Mouse (Mus musculus): ENCODE measurements at regions not wholly inside any gene's neighbourhood (a gene's known extent, or its start where the extent isn't known, plus 50 kb on each side); places are given as distances from the start of the nearest gene placed in this dataset.

DNA sequence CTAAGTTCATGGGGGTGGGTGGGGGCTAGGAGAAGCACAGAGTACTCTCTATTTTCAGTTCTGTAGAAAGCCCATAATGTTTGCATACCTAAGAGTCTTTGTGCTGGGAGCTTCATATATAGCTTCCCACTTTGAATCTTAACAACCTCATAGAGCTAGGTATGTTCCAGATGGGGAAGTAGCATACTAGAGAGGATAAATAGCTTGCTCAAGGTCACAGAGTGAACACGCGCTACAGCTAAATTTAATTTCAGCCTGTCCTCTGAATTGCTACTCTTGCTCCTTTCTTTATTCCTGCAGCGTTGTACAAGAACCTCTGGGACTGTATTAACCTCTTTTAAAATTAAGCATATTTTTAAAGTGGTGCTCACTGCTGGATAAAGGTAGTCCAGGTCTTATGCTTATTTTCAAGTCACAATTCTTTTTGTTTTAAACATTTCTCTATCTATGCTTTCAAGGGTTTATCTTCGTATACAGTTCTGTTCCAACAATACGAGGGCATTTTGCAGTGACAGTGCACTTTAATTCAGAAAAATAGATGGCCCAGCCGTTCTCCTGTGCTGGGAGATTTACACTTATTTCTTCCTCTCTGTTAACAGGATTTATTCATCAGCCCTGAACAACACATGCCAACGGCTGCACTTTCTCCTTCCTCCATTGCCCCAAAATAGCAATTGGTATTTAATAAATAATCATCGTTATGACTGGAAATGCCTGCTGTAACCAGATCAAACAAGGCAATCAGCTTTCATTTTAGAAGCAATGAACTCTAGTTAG is 350.7 kb downstream of the Stim2 start:
- H3K9me3 ChIP-seq (ENCODE audit: control insufficient read depth, insufficient read depth, low read depth, low read length) = no peaks in the 10 kb centered on the region
- no peak overlapping the region for H3K4me3 ChIP-seq (ENCODE audit: insufficient read depth in 1 of 2, low read depth in 1 of 2, low read length in 2 of 2, poor library complexity in 1 of 2, severe bottlenecking in 1 of 2)
- H3K36me3 ChIP-seq (ENCODE audit: control insufficient read depth, insufficient read depth, low read length, poor library complexity, severe bottlenecking) = no peaks in the 10 kb centered on the region
- no peak for TF ChIP-seq ZC3H11A (IDR thresholded peaks at IDR 0.05; ENCODE audit: borderline replicate concordance, low read depth, low read length)
- TF ChIP-seq CHD2 (IDR thresholded peaks at IDR 0.05; ENCODE audit: low read depth, low read length) = no peak
- TF ChIP-seq HCFC1 (IDR thresholded peaks at IDR 0.05; ENCODE audit: borderline replicate concordance, insufficient read depth, low read length) = no peak
- no peak for TF ChIP-seq MAFK (IDR thresholded peaks at IDR 0.05; ENCODE audit: insufficient read depth, low read depth, low read length)
- DNase-seq (ENCODE audit: low read depth, low spot score) = no peak
- H3K27ac ChIP-seq (ENCODE audit: insufficient read depth, low read depth, low read length, poor library complexity, severe bottlenecking) = no peak overlapping the region
- no peak overlapping the region for H3K9ac ChIP-seq (ENCODE audit: insufficient read depth, low read depth, low read length, poor library complexity, severe bottlenecking)
- no peaks in the 10 kb centered on the region for H3K4me1 ChIP-seq (ENCODE audit: control insufficient read depth in 2 of 2, insufficient read depth in 2 of 2, low read length in 2 of 2, poor library complexity in 1 of 2)
- in situ Hi-C loops (cut with MboI; ENCODE audit: low sequenced_read_pairs in 2 of 2, unreplicated experiment in 2 of 2) = no loop called here

GRCm38 (mm10) chr5:54349775-54350332 is 351.6 kb downstream of the Stim2 start:
- Histone ChIP-seq H3K27ac (ENCODE audit: insufficient read depth, low read depth, low read length, poor library complexity, severe bottlenecking) (no peak overlapping the region), H3K36me3 (ENCODE audit: control insufficient read depth, insufficient read depth, low read length, poor library complexity, severe bottlenecking) (no peaks in the 10 kb centered on the region), H3K4me1 (ENCODE audit: control insufficient read depth in 2 of 2, insufficient read depth in 2 of 2, low read length in 2 of 2, poor library complexity in 1 of 2) (no peaks in the 10 kb centered on the region), H3K4me3 (ENCODE audit: insufficient read depth in 1 of 2, low read depth in 1 of 2, low read length in 2 of 2, poor library complexity in 1 of 2, severe bottlenecking in 1 of 2) (no peak overlapping the region), H3K9me3 (ENCODE audit: control insufficient read depth, insufficient read depth, low read depth, low read length) (no peaks in the 10 kb centered on the region), H3K9ac (ENCODE audit: insufficient read depth, low read depth, low read length, poor library complexity, severe bottlenecking) (no peak overlapping the region)
- in situ Hi-C loops (cut with MboI; ENCODE audit: low sequenced_read_pairs in 2 of 2, unreplicated experiment in 2 of 2) = no loop called here
- no peak for TF ChIP-seq ZC3H11A (IDR thresholded peaks at IDR 0.05; ENCODE audit: borderline replicate concordance, low read depth, low read length)
- no peak for TF ChIP-seq MAFK (IDR thresholded peaks at IDR 0.05; ENCODE audit: insufficient read depth, low read depth, low read length)
- no peak for TF ChIP-seq HCFC1 (IDR thresholded peaks at IDR 0.05; ENCODE audit: borderline replicate concordance, insufficient read depth, low read length)
- TF ChIP-seq ZNF384 (IDR thresholded peaks at IDR 0.05; ENCODE audit: low read depth, low read length) = no peak
- TF ChIP-seq CHD2 (IDR thresholded peaks at IDR 0.05; ENCODE audit: low read depth, low read length) = no peak
- DNase-seq (ENCODE audit: low read depth, low spot score) = no peak

DNA sequence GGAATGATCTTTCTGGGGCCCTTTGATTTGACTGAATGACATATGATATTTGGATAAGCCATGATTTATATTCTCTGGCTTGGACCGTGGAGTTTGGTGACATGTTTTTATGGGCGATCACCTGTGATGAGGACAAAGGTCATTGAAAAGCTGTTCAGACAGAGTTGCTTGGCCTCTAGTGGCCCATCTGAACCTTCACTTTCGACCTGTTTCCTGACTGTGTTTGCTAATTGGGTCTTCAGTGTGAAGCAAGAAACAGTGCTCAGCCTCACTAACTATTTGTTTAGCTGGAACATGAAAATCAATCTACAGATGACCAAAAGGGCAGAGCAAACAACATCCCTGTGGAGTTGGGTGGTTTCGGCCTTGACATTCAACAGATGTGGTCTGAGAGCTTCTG is 357.8 kb downstream of the Stim2 start:
- Histone ChIP-seq H3K4me1 (ENCODE audit: control insufficient read depth in 2 of 2, insufficient read depth in 2 of 2, low read length in 2 of 2, poor library complexity in 1 of 2) (no peaks in the 10 kb centered on the region), H3K36me3 (ENCODE audit: control insufficient read depth, insufficient read depth, low read length, poor library complexity, severe bottlenecking) (no peaks in the 10 kb centered on the region), H3K27ac (ENCODE audit: insufficient read depth, low read depth, low read length, poor library complexity, severe bottlenecking) (no peak overlapping the region), H3K9ac (ENCODE audit: insufficient read depth, low read depth, low read length, poor library complexity, severe bottlenecking) (no peak overlapping the region), H3K4me3 (ENCODE audit: insufficient read depth in 1 of 2, low read depth in 1 of 2, low read length in 2 of 2, poor library complexity in 1 of 2, severe bottlenecking in 1 of 2) (no peak overlapping the region), H3K9me3 (ENCODE audit: control insufficient read depth, insufficient read depth, low read depth, low read length) (no peaks in the 10 kb centered on the region)
- TF ChIP-seq HCFC1 (IDR thresholded peaks at IDR 0.05; ENCODE audit: borderline replicate concordance, insufficient read depth, low read length) (no peak), MAFK (IDR thresholded peaks at IDR 0.05; ENCODE audit: insufficient read depth, low read depth, low read length) (no peak), ZC3H11A (IDR thresholded peaks at IDR 0.05; ENCODE audit: borderline replicate concordance, low read depth, low read length) (no peak)
- in situ Hi-C loops (cut with MboI; ENCODE audit: low sequenced_read_pairs in 2 of 2, unreplicated experiment in 2 of 2) = no loop called here
- no peak for DNase-seq (ENCODE audit: low read depth, low spot score)

- Histone ChIP-seq H3K36me3 (ENCODE audit: control insufficient read depth, insufficient read depth, low read length, poor library complexity, severe bottlenecking) (no peaks in the 10 kb centered on the region), H3K4me1 (ENCODE audit: control insufficient read depth in 2 of 2, insufficient read depth in 2 of 2, low read length in 2 of 2, poor library complexity in 1 of 2) (no peaks in the 10 kb centered on the region), H3K9me3 (ENCODE audit: control insufficient read depth, insufficient read depth, low read depth, low read length) (no peaks in the 10 kb centered on the region), H3K4me3 (ENCODE audit: insufficient read depth in 1 of 2, low read depth in 1 of 2, low read length in 2 of 2, poor library complexity in 1 of 2, severe bottlenecking in 1 of 2) (no peak overlapping the region), H3K9ac (ENCODE audit: insufficient read depth, low read depth, low read length, poor library complexity, severe bottlenecking) (no peak overlapping the region), H3K27ac (ENCODE audit: insufficient read depth, low read depth, low read length, poor library complexity, severe bottlenecking) (no peak overlapping the region)
- TF ChIP-seq HCFC1 (IDR thresholded peaks at IDR 0.05; ENCODE audit: borderline replicate concordance, insufficient read depth, low read length) = no peak
- no peak for TF ChIP-seq CHD2 (IDR thresholded peaks at IDR 0.05; ENCODE audit: low read depth, low read length)
- TF ChIP-seq MAFK (IDR thresholded peaks at IDR 0.05; ENCODE audit: insufficient read depth, low read depth, low read length) = no peak
- TF ChIP-seq ZC3H11A (IDR thresholded peaks at IDR 0.05; ENCODE audit: borderline replicate concordance, low read depth, low read length) = no peak
- TF ChIP-seq ZNF384 (IDR thresholded peaks at IDR 0.05; ENCODE audit: low read depth, low read length) = no peak
- no peak for DNase-seq (ENCODE audit: low read depth, low spot score)
- in situ Hi-C loops (cut with MboI; ENCODE audit: low sequenced_read_pairs in 2 of 2, unreplicated experiment in 2 of 2) = no loop called here
Observed at GRCm38 (mm10) chr5:54357501-54357900, 359.2 kb downstream of the Stim2 start.
